Mouse (Mus musculus): ENCODE results near the gene Surf1. TPM values are rescaled to one million over a fixed set of nuclear protein-coding genes. Genes with fewer than 3 reads are reported as not detected.

Surf1 gene
- polyA plus RNA-seq, 1 experiment: 53.8 TPM

- Histone ChIP-seq H3ac (ENCODE audit: control insufficient read depth, insufficient read length) (no peak overlapping the region), H3K4me3 (no peak overlapping the region), H3K79me2 (ENCODE audit: control insufficient read depth, insufficient read depth) (peaks cover 54% of the 10 kb centered on the region), H3K36me3 (ENCODE audit: control insufficient read depth, insufficient read depth) (peaks cover 18% of the 10 kb centered on the region), H3K27me3 (ENCODE audit: control insufficient read depth, insufficient read depth, insufficient read length) (no peaks in the 10 kb centered on the region), H3K4me2 (ENCODE audit: low read depth) (peak overlapping the region; percentile 84)
- TF ChIP-seq CEBPB (IDR thresholded peaks at IDR 0.05; ENCODE audit: insufficient read depth, poor library complexity, severe bottlenecking) (no peak), POLR2AphosphoS2 (IDR thresholded peaks at IDR 0.05; ENCODE audit: insufficient read length, low read depth) (no peak), REST (IDR thresholded peaks at IDR 0.05; ENCODE audit: insufficient read depth, insufficient read length) (no peak), POLR2A (IDR thresholded peaks at IDR 0.05; ENCODE audit: insufficient read length, low read depth) (no peak), TCF3 (IDR thresholded peaks at IDR 0.05; ENCODE audit: insufficient read length, low read depth) (no peak), MYOD1 (IDR thresholded peaks at IDR 0.05; ENCODE audit: control insufficient read depth in 1 of 3, insufficient read length in 2 of 3, low read depth in 2 of 3) (no peak), SRF (IDR thresholded peaks at IDR 0.05; ENCODE audit: control insufficient read depth, insufficient read length, low read depth) (no peak), USF1 (IDR thresholded peaks at IDR 0.05; ENCODE audit: low read depth) (no peak), TCF12 (IDR thresholded peaks at IDR 0.05; ENCODE audit: insufficient read depth, poor library complexity, severe bottlenecking) (no peak), E2F4 (IDR thresholded peaks at IDR 0.05; ENCODE audit: insufficient read depth) (no peak), MYOG (IDR thresholded peaks at IDR 0.05; ENCODE audit: control insufficient read depth in 1 of 3, insufficient read depth in 1 of 3, insufficient read length in 2 of 3, low read depth in 2 of 3) (no peak), MAX (IDR thresholded peaks at IDR 0.05; ENCODE audit: low read depth) (no peak)
Measured at GRCm38 (mm10) chr2:26930390-26930789, 14.1 kb upstream of the Surf1 start.

- no peak overlapping the region for H3K4me2 ChIP-seq (ENCODE audit: low read depth)
- H3K27me3 ChIP-seq (ENCODE audit: control insufficient read depth, insufficient read depth, insufficient read length): no peaks in the 10 kb centered on the region
- no peak overlapping the region for H3ac ChIP-seq (ENCODE audit: control insufficient read depth, insufficient read length)
- H3K79me2 ChIP-seq (ENCODE audit: control insufficient read depth, insufficient read depth): peaks cover 54% of the 10 kb centered on the region
- no peak overlapping the region for H3K4me3 ChIP-seq
- peaks cover 33% of the 10 kb centered on the region for H3K36me3 ChIP-seq (ENCODE audit: control insufficient read depth, insufficient read depth)
- no peak for TF ChIP-seq POLR2AphosphoS2 (IDR thresholded peaks at IDR 0.05; ENCODE audit: insufficient read length, low read depth)
- TF ChIP-seq REST (IDR thresholded peaks at IDR 0.05; ENCODE audit: insufficient read depth, insufficient read length): no peak
- TF ChIP-seq SRF (IDR thresholded peaks at IDR 0.05; ENCODE audit: control insufficient read depth, insufficient read length, low read depth): no peak
- no peak for TF ChIP-seq CEBPB (IDR thresholded peaks at IDR 0.05; ENCODE audit: insufficient read depth, poor library complexity, severe bottlenecking)
- no peak for TF ChIP-seq MYOG (IDR thresholded peaks at IDR 0.05; ENCODE audit: control insufficient read depth in 1 of 3, insufficient read depth in 1 of 3, insufficient read length in 2 of 3, low read depth in 2 of 3)
- TF ChIP-seq E2F4 (IDR thresholded peaks at IDR 0.05; ENCODE audit: insufficient read depth): no peak
- no peak for TF ChIP-seq MYOD1 (IDR thresholded peaks at IDR 0.05; ENCODE audit: control insufficient read depth in 1 of 3, insufficient read length in 2 of 3, low read depth in 2 of 3)
- no peak for TF ChIP-seq POLR2A (IDR thresholded peaks at IDR 0.05; ENCODE audit: insufficient read length, low read depth)
- no peak for TF ChIP-seq TCF12 (IDR thresholded peaks at IDR 0.05; ENCODE audit: insufficient read depth, poor library complexity, severe bottlenecking)
Measured at GRCm38 (mm10) chr2:26927745-26928476, 11.6 kb upstream of the Surf1 start.

- Histone ChIP-seq H3K4me2 (ENCODE audit: low read depth) (no peak overlapping the region), H3K4me3 (no peak overlapping the region), H3K79me2 (ENCODE audit: control insufficient read depth, insufficient read depth) (peaks cover 13% of the 10 kb centered on the region), H3K36me3 (ENCODE audit: control insufficient read depth, insufficient read depth) (peaks cover 65% of the 10 kb centered on the region), H3K27me3 (ENCODE audit: control insufficient read depth, insufficient read depth, insufficient read length) (no peaks in the 10 kb centered on the region), H3ac (ENCODE audit: control insufficient read depth, insufficient read length) (no peak overlapping the region)
- TF ChIP-seq MAX (IDR thresholded peaks at IDR 0.05; ENCODE audit: low read depth): no peak
- TF ChIP-seq REST (IDR thresholded peaks at IDR 0.05; ENCODE audit: insufficient read depth, insufficient read length): no peak
- TF ChIP-seq CEBPB (IDR thresholded peaks at IDR 0.05; ENCODE audit: insufficient read depth, poor library complexity, severe bottlenecking): no peak
Measured at GRCm38 (mm10) chr2:26921784-26922183, 5.5 kb upstream of the Surf1 start.

- H3K27me3 ChIP-seq (ENCODE audit: control insufficient read depth, insufficient read depth, insufficient read length): no peaks in the 10 kb centered on the region
- peaks cover 23% of the 10 kb centered on the region for H3K79me2 ChIP-seq (ENCODE audit: control insufficient read depth, insufficient read depth)
- no peak overlapping the region for H3ac ChIP-seq (ENCODE audit: control insufficient read depth, insufficient read length)
- H3K4me3 ChIP-seq: no peak overlapping the region
- H3K4me2 ChIP-seq (ENCODE audit: low read depth): no peak overlapping the region
- H3K36me3 ChIP-seq (ENCODE audit: control insufficient read depth, insufficient read depth): peaks cover 54% of the 10 kb centered on the region
- TF ChIP-seq POLR2A (IDR thresholded peaks at IDR 0.05; ENCODE audit: insufficient read length, low read depth) (no peak), USF1 (IDR thresholded peaks at IDR 0.05; ENCODE audit: low read depth) (no peak), POLR2AphosphoS2 (IDR thresholded peaks at IDR 0.05; ENCODE audit: insufficient read length, low read depth) (peak; percentile 61)
Measured at GRCm38 (mm10) chr2:26920190-26920855, 4.0 kb upstream of the Surf1 start.

- H3K27me3 ChIP-seq (ENCODE audit: control insufficient read depth, insufficient read depth, insufficient read length): no peaks in the 10 kb centered on the region
- H3ac ChIP-seq (ENCODE audit: control insufficient read depth, insufficient read length): no peak overlapping the region
- peaks cover 51% of the 10 kb centered on the region for H3K36me3 ChIP-seq (ENCODE audit: control insufficient read depth, insufficient read depth)
- no peak overlapping the region for H3K4me3 ChIP-seq
- peaks cover 23% of the 10 kb centered on the region for H3K79me2 ChIP-seq (ENCODE audit: control insufficient read depth, insufficient read depth)
- no peak overlapping the region for H3K4me2 ChIP-seq (ENCODE audit: low read depth)
- no peak for TF ChIP-seq POLR2AphosphoS2 (IDR thresholded peaks at IDR 0.05; ENCODE audit: insufficient read length, low read depth)
- no peak for TF ChIP-seq POLR2A (IDR thresholded peaks at IDR 0.05; ENCODE audit: insufficient read length, low read depth)
- no peak for TF ChIP-seq MYOG (IDR thresholded peaks at IDR 0.05; ENCODE audit: control insufficient read depth in 1 of 3, insufficient read depth in 1 of 3, insufficient read length in 2 of 3, low read depth in 2 of 3)
- no peak for TF ChIP-seq USF1 (IDR thresholded peaks at IDR 0.05; ENCODE audit: low read depth)
- no peak for TF ChIP-seq REST (IDR thresholded peaks at IDR 0.05; ENCODE audit: insufficient read depth, insufficient read length)
- no peak for TF ChIP-seq TCF3 (IDR thresholded peaks at IDR 0.05; ENCODE audit: insufficient read length, low read depth)
Measured at GRCm38 (mm10) chr2:26919684-26920083, 3.4 kb upstream of the Surf1 start.
